Mouse (Mus musculus): Measurements from ENCODE around the gene Rnf135.
"Not testable (repeated sequence)": the region's sequence is repeated elsewhere in the genome, so short reads cannot be mapped to it uniquely, and the experiment has no call there.

Rnf135 gene

DNA sequence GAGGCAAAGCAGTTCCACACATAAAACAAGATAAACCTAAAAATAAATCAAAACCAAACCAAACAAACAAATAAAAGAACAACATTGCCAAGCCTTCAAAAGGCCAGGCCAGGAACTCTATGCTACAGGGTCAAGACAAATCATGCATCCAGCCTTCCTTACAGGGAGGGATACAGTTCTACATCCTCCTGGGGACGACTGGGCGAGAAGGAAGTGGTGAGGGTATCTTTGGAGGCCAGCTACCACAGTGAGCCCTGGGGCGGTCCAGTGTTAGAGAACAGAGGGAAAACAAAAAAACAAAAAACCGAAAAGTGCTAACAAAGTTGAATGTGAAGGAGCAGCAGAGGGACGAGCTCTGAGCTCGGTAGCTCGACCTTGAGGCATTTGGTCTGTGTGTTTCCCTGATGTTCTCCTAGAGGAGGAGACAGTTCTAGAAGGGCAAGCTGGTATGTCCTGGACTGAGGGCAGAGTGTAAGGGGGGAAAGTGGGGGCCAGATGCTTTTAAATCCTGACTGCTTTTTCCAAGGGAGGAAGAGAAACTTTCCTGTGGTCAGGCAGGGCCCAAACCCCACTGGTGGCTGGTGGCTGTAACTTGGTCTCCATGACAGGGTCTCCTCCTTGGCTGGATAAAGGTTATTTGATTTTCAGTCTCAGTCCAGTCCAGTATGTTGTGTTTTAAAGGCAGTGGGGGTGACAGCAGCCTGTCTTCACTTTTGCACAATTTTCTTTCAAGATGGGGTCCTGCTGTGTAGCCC lies 20.1 kb upstream of the Rnf135 start:
- DNase-seq (ENCODE audit: low spot score in 2 of 2): no peak

DNA sequence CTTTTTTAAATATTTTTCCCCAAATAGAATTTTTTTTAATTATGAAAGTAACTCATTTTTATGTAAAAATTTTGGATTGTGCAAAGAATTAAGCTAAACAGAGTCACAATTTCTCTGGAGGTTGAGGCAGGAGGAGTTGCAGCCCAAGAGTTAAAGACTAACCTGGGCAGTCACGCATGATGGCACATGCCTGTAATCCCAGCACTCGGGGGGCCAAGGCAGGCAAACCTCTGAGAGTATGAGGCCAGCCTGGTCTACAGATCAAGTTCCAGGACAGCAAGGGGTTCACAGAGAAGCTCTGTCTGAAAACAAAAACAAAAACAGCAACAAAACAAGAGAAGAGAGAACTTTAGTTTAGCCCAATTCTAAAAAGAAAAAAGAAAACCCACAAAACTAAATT lies 19.4 kb upstream of the Rnf135 start:
- no peak for DNase-seq (ENCODE audit: low spot score in 2 of 2)

DNA sequence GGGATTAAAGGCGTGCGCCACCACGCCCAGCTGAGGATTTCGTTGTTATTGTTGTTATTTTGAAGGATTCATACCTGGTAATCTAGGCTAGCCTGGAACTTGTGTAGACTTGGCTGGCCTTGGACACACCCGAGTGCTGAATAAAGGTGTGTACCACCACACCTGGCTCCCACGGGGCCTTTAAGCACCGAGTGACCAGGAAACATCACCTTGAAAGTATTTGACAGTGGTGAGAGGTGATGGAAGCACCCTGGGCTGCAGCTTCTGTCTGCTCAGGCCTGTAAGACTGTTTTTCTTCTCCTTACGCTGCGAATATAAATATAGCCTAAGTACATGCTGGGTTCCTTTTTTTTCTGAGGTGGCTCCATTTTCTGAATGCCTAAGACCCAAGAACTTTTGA lies 15.5 kb upstream of the Rnf135 start:
- no peak for DNase-seq (ENCODE audit: low spot score in 2 of 2)

DNA sequence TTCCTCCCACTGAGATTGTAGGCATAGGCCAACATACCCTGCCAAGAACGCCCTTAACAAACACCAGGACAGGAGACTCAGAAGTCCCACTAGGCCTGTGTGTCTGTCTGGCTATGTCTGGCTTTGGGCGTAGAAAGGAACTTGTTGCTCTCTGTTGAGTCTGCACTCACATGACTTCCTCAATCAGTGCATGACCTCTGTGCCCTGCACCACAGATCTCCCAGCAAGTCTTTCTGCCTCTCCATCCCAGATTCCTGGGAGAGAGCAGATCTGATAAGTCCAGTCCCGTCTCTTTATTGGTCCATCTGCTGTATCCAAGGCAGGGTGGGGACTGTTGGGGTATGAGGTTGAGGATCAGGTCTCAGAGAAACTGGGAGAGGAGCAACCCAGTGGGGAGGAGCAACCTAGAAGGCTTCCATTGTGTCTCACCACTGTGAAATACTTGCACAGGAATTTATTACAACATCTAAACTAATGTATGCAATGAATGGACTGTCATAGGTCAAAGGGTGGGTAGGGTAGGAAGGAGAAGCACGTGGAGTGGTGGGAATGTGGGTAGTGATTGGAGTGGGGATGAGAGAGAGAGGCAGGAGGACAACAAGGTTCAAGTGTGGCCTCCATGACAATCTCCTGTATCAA lies 14.9 kb upstream of the Rnf135 start:
- peak in 1 of 2 experiments; percentile 40 for DNase-seq (ENCODE audit: low spot score in 2 of 2)

DNA sequence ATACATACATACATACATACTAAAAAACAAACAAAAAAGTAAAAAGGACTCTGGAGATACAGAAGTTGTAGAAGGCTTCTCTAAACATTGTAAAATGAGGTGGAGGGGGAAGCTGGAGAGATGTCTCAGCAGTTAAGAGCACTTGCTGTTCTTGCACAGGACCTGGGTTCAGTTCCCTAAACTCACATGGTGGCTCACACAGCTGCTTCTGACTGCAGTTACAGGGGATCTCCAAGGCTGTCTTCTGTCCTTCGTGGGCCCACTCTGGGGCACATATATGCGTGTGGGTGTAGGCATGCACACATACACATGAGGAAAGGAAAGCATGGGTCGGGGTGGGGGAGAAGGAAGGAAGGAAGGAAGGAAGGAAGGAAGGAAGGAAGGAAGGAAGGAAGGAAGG lies 14.0 kb upstream of the Rnf135 start:
- no peak for DNase-seq (ENCODE audit: low spot score in 2 of 2)

DNA sequence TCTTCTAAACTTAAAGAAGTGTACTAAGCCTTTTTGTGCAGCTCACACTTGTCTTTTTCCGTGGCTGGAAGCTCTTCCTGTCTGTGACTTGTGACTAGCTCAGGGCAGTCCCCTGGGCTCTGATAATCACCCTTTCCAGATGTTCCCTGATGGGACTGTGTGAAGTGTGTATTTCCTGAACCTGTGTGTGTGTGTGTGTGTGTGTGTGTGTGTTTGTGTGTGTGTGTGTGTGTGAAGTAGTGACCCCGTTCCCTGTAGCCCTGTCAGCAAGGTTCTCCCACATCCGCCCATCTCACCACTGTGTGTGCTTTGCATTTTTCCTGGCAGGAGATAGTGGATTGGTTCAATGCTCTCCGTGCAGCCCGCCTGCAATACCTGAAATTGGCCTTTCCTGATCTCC lies 13.3 kb upstream of the Rnf135 start:
- no peak for DNase-seq (ENCODE audit: low spot score in 2 of 2)

DNA sequence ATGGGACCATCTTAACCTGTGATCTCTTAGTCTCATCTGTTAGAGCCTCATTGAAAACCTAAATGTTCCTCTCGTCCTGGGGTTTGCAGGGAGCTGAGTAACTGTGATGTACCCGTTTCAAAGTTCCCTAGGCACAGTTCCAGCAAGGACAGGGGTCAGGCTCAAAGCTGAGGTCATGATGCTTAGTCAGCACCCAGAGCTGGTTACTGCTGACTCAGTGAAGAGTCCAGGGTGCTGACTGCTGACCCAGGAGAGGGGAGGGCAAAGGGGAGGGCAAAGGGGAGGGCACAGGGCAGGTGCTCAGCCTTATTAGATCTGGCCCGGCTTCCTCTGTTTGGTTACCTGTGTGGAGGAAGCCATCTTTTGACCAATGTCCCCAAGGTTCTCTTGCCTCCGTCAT lies 11.8 kb upstream of the Rnf135 start:
- no peak for DNase-seq (ENCODE audit: low spot score in 2 of 2)

DNA sequence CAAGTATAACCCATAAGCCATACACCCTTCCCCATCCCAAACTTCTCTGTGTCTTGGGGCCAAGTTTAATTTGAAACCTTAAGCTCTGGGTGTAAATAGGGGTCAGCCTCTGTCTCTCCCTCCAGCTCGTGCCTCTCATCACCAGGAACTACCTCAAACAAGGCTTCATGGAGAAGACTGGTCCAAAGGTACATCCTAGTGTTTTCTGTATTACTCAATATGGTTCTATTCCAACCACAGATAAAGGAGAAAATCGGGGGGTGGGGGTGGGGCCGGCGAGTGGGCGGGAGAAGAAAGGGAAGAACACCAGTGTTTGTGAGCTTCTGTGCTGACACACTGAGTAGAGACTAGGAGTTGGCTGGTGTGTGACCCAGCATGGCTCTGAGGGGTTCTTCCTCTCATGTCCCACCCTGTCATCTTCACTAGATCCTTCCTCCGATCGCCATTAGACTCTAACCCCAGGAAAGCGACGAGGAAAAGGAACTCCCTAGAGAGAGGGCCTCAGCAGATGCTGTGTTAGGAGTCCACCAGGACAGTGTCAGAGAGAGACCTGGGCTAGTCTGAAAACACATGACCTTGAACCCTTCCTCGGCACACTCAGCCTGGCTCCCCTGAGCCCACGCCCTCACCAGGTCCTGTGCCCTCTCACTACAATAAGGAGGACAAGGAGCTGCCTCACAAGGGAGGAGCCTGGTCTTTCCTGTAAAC lies 9.5 kb upstream of the Rnf135 start:
- DNase-seq (ENCODE audit: low spot score in 2 of 2): no peak

DNA sequence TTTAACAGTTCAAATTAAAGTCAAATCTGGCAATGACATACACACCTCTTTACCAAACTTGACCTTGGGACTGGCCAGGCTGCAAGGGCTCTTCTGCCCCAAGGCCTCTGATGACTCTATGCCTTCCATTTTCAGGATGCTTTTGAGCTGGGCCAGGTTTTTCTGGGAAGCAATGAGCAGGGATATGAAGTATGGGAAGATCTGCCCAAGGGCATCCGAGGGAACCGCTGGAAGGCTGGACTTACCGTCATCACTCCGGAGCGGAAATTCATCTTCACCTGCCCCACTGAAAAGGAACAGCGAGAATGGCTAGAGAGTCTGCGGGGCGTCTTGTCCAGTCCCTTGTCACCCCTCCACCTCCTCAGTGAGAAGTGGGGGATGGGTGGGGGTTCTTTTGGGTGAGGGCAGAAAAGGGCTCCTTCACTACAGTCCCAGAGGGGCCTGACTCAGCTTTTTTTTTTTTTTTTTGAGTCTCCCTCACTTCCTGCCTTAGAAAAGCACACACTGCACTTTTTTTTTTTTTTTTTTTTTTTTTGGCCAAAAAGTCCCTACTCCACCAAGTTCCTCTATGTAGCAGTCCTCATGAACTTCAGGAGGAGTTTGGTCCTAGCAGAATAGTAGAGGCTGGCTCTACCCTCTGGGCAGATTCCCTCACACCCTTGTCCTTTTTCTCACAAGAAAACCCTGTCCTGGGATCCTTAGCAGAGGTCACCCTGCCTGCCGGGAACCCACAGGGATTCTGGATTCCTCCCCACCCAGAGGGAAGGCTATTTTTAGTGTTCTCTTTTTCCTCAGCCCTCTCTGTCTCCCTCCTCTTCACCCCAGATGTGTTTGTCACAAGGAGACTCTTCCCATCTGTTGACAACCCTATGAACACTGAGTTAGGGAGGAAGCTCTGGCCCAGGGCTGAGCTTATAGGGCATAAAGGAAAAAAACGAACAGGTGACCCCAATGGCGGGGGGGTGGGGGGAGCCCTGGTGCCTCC lies 6.4 kb upstream of the Rnf135 start:
- no peak for DNase-seq (ENCODE audit: low spot score in 2 of 2)

DNA sequence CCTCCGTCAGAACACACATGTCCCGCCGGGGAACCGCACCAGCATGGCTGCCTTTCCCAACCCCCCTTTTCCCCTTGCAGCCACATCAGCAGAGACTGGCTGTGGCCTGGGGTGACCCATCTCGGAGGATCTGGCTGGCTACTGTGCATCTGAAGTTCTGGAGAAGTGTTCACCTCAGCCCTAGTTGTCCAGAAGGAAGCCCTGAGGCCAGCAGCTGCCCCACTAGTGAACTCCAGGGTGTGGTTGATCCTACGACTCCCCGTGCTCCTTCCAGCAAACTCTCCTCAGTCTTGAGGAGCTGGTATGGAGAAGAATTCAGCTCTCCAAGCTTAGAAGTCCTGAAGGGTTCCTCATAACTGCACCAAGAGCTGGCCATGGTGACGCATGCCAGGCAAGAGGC lies 5.3 kb upstream of the Rnf135 start:
- DNase-seq (ENCODE audit: low spot score in 2 of 2): no peak

DNA sequence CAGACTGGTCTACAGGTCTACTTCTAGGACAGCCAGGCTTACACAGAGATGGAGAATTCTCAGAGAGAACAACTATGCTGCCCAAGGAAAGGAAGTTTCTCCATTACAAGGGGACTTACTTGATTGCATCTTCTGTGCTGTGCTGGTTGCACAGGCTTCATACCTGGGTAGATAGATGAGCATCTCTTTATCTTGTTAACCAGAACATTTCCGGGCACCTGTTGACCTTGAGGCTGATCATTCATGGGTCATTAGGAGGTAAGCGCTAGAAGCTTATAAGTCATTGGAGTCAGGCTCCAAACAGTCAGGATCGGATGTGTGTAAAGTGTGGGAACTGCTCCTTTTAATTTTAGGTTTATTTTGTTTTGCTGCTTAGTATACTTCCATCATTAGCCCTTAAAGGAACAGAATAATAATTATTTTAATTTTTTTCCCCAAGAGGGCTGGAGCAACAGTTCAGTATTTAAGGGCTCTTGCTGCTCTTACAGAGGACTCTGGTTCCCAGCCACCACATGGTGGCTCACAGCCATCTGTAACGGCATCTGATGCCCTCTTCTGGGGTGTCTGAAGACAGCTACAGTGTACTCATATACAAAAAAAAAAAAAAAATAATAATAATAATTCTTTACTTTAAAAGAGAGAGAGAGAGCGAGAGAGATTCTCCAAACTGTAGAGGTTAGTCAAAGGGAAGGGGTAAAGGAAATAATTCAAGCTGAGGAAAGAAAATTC lies 2.5 kb upstream of the Rnf135 start:
- no peak for DNase-seq (ENCODE audit: low spot score in 2 of 2)

DNA sequence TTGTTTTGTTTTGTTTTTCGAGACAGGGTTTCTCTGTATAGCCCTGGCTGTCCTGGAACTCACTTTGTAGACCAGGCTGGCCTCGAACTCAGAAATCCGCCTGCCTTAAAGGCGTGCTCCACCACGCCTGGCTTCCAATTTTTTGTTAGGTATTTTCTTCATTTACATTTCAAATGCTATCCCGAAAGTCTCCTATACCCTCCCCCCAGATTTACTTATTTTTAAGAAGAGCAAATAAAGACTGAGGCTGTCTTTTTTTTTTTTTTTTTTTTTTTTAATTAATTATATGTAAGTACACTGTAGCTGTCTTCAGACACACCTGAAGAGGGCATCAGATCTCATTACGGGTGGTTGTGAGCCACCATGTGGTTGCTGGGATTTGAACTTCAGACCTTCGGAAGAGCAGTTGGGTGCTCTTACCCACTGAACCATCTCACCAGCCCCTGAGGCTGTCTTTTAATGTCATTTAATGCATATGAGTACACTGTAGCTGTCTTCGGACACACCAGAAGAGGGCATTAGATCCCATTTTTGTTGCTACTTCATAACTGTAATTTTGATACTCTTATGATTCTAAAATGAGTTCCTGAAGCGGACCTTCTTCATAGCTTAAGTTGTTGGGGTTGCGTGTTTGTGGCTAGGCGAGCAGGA lies 472 bp upstream of the Rnf135 start:
- DNase-seq (ENCODE audit: low spot score in 2 of 2): not testable (repeated sequence)

DNA sequence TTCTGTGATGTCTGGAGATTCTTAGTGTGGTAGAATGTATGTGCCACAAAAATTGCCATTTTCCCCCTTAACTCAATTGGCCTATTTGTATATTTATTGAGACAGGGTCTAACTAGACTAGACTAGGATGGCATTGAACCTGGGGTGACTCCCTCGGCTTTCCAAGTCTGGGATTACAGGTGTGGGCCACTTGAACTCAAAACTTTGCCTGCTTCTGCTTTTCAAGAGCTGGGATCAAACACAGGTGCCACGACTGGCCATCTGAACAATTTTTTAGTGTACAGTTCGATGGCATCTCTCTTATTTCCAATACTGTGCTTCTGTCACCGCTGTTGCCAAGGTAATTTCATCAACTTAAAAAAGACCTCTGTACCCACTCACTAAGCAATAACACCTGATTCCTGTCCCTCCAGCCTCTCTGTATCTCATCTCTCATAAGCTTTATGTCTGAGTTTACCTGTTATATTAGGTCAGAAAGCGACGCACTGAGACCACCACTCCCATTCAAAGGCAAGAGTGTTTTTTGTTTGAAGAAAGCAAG lies 950 bp downstream of the Rnf135 start:
- DNase-seq (ENCODE audit: low spot score in 2 of 2): no peak

DNA sequence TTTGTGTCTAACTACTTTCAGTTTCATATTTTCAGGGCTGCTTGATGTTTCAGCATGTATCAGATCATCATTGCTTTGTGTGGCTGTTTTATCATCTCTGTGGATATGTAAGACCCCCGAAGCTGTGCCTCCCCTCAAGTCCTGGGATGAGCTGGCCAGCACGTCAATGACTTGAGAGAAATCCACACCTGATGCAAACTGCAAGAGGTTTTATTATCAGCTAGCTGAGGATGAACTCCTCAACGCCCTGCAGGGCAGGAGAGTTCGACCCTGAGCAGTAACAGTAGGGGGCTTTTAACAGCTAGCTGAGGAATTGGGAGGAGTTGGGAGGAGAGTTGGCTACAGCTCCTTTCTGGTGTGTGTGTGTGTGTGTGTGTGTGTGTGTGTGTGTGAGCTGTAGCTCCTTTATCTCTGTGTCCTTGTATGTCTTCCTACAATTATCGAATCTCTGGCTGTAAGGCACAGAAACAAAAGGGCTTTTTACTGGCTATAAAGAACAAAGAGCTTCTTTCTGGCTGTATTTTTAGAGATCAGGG lies 1.9 kb downstream of the Rnf135 start:
- not testable (repeated sequence) for DNase-seq (ENCODE audit: low spot score in 2 of 2)

DNA sequence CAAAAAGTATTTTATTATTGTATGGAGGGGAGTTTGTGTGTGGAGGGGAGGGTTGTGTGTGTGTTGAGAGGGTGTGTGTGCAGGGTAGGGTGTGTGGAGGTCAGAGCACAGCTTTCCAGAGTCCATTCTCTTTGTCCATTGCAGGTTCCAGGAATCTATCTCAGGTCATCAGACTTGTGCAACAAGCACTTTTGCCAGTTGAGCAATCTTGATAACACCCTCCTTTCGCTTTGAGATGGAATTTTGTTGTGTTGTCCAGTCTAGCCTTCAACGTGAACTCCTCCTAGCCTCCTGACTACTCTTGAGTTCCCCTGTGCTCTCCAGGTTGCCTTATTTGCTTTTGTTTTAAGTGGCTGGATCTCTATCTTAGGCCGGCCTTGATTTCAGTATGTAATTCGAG lies 6.6 kb downstream of the Rnf135 start:
- no peak for DNase-seq (ENCODE audit: low spot score in 2 of 2)

DNA sequence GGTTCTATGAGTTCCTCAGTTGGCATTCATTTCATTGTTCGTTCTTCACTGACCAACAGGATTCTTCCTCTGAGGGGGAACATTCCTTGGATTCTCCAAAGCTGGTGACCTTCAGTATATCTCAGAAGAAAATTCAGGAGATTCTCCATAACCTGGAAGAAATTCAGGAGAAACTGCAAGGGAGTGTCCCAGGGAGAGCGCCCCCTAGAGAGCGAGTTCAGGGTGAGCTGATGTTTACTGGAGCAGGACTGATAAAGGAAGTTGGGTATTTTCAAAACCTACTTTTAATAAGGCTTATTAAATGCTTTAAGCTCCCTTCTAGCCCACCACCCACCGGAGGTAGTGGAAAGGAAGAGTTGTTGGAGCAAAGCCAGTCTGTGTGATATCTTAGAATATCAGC lies 10.2 kb downstream of the Rnf135 start:
- no peak for DNase-seq (ENCODE audit: low spot score in 2 of 2)

DNA sequence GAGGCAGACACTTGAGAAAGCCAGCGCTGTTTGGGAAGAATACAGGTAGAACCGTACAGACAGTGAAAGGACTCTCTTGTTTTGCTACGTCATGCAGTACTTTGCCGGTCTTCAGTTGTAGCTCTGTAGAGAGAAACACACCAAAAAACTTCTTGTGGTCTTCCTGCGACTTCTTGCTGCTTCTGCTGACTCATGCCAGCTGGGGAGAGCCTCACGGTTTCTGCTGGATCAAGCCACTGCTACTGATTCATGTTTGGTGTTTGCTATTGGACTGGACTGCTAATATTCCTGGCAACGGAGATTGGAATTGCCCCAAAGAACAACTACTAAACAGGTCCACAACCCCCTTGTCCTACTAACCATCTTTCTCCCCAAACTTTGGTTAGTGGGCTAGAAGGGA lies 12.7 kb downstream of the Rnf135 start:
- DNase-seq (ENCODE audit: low spot score in 2 of 2): no peak

DNA sequence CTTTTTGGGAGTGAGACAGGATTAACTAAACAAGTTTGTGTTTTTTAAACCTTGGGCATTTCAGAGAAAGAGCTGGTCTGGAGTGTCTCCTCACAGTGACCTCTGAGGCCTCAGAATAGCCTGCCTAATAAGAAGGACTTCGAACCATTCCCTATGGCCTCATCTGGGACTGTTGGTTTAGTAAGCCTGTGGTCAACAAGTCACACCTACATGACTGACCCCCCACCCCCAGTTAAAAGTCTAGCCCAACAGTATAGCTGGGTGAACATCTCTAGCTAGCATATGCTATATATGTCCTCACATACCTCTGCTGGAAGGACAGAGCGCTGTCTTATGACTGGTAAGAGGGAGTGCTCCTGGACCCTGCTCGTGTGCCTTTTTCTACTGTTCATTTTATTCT lies 15.7 kb downstream of the Rnf135 start:
- DNase-seq (ENCODE audit: low spot score in 2 of 2): no peak

DNA sequence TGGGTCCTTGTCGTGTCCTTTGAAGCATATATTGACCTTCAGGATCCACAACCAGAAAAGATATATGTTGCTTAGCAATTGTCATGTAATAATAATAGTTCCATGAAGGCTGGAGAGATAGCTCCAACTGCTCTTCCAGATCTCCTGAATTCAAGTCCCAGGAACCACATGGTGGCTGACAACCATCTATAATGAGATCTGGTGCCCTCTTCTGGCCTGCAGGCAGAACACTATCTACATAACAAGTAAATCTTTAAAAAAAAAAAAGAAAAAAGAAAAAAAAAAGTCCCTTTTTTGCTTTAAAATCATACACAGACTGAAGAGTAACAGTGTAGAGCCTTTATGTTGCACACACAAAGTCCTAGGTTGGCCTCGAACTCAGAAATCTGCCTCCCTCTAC lies 16.1 kb downstream of the Rnf135 start:
- DNase-seq (ENCODE audit: low spot score in 2 of 2): no peak

DNA sequence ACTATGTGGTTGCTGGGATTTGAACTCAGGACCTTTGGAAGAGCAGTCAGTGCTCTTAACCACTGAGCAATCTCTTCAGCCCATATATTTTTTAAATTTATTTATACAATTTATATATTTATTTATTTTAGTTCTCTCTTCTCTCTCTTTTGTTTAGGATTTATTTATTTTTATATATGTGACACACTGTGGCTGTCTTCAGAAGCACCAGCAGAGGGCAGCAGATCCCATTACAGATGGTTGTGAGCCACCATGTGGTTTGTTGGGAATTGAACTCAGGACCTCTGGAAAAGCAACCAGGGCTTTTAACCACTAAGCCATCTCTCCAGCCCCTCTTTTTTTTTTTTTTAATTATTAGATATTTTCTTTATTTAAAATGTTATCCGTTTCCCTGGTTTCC lies 16.7 kb downstream of the Rnf135 start:
- peak in 1 of 2 experiments; percentile 30 for DNase-seq (ENCODE audit: low spot score in 2 of 2)

Data from natural killer cell, adult 2 months (primary cell).